Mouse (Mus musculus) layer of hippocampus, adult 9-11 months (tissue): ENCODE results near the gene Gm45711.
"Not testable (repeated sequence)": the region's sequence is repeated elsewhere in the genome, so short reads cannot be mapped to it uniquely, and the experiment has no call there.

Experiments used
- DNase-seq: peaks from one replicate; pipeline ENCODE4 v3.0.0; 2022

Gm45711 gene

DNA sequence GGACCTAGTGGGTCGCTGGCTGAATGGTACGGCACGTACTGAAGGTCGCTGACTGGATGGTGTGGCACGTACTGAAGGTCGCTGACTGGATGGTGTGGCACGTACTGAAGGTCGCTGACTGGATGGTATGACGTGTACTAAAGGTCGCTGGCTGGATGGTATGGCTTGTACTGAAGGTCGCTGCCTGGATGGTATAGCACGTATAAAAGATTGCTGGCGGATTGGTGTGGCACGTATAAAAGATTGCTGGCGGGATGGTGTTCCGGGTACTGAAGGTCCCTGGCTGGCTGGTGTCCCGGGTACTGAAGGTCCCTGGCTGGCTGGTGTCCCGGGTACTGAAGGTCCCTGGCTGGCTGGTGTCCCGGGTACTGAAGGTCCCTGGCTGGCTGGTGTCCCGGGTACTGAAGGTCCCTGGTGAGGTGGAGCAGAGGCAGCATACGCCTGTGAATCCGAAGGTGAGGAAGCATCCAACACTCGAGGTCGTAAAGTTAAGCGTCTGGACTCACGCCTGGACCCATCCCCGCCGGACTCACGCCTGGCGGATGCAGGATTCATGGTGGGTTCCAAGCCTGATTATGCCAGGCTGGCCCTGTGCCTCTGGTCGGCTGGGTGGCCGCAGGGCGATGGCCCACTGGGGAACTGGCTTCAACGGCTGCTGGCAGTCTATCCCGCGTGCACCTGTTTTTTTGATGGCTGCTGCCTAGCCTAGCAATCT, at the start of gene Gm45711, which contains the start of gene Cmtm1:
Gene Gm45711, minus strand, starts transcription at position 641 of the 715 bp plus-strand sequence.
Gene Cmtm1, minus strand, starts transcription at position 705 of the 715 bp plus-strand sequence.
- not testable (repeated sequence) for DNase-seq

DNA sequence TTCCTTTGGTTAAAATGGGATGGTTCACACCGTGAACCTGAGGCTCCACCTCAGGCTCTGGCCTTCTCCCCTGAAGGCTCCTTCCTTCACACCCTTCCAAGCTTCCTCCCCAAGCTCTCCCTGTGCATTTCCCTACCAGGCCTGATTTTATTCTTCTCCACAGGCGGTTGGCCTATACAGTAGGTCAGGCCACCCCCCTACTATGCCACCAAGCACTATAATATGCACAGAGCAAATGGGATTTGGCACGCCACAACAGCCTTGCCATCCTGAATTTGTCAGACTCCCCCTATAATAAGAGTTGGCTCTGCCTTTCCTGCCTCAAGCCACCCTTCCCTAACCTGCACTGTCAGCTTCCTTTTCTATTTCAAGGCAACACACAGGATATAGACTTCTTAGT, 48.8 kb upstream of the Gm45711 start:
- DNase-seq, result no peak

DNA sequence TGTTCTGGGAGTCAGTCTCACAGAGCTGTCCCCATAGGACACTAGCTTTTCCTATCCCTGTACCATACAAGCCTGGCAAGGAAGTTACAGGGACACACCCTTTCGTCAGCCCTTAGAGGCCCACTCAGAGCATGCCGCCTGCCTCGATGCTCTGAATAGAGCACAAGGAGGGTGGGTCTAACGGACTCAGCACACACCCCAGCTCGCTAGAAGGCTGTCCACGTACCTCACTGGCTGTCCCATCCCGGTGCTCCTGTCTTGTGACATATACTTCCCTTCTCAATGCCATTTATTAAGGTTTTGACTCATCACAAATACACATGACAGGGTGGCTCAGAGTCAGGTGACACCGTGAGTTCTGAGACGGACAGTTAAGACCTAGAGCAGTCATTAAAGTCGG, 44.6 kb upstream of the Gm45711 start:
- DNase-seq, result no peak

DNA sequence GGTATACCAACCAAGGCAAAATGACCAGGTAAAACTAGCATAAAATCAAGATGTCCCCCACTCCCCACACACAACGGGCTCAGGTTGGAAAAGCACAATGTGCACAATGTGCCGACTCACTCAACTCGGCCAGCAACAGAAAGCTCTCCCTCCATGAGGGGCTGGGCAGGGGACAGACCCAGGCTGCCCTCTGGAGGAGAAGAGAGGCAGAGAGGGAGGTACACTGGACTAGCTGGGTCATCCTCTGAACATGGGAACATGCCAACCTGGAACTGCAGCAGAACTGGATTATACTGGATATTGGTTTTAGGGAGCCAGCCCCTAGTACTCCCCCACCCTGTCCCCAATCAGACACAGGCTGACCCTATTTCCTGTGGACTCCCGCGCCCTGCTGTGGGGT, 43.3 kb upstream of the Gm45711 start:
- no peak for DNase-seq

DNA sequence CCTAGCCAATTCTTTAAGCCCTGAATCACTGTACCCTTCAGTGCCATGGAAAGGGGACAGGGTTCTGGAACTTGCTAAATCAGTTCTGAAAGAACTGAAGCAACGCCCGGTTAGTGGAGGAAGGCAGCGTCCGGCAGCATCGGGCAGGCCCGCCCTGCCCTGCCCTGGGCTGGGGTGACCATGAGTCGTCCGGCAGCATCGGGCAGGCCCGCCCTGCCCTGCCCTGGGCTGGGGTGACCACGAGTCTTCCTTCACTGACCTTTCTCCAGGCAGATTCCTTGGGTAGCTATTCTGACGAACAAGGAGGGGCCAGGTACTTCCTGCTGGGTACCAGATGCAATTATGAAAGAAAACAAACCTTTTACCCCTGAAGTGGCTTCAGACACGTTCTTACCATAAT, 40.2 kb upstream of the Gm45711 start:
- no peak for DNase-seq

DNA sequence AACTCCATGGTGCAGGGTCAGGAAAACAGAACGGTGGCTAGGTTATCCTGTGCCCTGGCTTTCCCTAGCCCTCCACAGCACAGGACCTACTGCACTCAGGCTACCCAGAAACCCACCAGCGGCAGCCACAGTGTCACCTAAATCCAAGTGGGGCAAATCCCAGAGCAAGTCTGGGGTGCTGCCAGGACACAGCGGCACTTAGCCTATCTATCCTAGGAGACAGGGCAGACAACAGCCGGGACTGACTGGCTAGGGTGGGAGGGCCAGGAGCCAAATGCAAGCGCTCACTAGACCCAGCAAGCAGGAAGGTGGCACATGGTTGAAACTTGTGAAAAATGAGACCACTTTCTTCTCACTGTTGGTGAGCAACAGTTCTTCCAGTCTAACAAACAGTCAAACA, 39.1 kb upstream of the Gm45711 start:
- no peak for DNase-seq

DNA sequence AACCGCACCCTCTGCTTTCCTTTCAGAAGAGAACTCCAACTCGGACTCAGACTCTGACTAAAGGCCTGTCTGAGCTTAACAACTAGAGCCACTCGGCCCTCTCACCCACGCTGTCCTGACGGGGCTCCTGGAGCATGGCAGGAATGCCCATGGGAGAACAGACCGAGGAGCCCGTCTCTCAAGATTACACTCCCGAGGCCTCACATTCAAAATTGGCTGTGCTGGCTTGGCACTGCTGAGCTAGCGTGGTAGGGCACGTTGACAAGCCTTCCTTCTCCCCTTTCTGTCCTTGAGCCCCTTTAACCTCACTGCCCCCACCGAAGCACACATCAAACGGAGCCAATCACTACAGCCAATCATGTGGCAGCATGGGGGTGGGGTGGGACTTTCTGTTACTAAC, 36.8 kb upstream of the Gm45711 start:
- DNase-seq, result no peak

DNA sequence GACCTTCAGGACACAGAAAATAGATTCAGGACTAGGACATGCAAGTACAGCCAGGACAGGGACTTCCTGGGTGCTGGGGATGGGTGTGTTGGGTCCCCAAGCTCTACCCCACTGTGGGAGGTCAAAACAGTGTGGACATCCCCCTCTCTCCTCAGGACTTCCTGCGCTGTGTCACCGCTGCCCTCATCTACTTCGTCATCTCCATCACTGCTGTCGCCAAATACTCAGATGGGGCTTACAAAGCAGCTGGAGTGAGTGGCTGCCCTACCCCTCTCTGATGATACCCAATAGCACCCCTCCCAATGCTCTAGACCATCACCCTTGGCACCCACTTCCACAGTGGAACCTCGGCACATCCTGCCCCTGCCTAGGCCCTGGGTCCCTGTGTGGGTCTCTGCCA, 34.7 kb upstream of the Gm45711 start:
- DNase-seq, result no peak

DNA sequence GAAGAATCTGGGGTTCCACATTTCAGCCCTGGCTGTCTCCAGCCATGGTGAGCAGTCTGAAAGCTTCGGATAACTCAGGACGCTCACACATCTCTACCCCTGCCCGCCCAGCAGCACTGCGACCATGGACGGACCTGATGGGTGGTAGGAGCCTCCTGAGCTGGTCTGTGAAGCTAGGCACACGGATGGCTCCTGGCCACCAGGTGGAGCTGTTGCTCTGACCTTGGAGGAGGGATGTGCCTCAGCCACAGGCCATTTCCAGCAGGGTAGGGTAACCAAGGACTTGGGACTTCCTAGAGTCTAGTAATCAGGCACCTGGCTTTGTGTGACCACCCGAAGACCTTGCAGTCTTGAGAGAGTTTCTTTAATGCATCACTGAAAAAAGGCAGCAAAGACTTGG, 34.1 kb upstream of the Gm45711 start:
- DNase-seq, result peak; percentile 71

DNA sequence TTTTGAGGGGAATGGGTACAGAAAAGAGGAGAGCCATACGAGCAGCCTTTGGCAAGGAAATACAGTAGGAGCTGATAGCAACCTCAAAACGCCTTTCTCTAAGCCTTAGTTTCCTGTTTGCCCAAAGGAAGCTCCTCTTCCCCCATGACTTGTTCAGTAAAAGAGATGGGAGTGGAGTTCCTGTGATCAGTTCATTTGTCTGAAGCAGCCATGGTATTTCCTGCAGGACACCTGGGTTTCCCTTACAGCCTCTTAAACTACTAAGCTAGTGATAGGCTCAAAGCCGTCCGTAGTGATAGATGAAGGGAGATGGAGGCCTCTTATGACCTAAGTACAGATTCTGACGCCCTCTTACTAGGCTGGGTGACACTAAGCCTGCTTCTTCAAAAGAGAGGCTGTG, 32.5 kb upstream of the Gm45711 start:
- DNase-seq, result no peak

DNA sequence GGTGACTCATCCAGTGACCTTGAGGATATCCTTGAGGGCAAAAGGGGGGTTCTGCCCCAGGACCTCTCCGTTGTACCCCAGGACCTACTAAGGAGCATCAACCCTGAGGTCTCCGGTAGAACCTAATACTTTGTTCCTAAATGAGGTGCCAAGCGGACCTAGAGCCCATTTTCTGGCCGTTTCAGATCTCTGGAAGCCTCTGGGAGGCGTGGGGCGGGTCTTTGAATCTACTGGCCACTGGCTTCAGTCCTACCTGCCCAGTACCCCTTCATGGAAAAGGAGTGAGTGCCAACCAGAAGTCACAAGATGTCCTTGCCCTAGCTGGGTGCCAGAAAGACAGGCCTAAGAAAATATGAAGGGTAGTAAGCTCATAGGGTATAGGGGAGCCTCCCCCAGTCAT, 31.8 kb upstream of the Gm45711 start:
- no peak for DNase-seq

DNA sequence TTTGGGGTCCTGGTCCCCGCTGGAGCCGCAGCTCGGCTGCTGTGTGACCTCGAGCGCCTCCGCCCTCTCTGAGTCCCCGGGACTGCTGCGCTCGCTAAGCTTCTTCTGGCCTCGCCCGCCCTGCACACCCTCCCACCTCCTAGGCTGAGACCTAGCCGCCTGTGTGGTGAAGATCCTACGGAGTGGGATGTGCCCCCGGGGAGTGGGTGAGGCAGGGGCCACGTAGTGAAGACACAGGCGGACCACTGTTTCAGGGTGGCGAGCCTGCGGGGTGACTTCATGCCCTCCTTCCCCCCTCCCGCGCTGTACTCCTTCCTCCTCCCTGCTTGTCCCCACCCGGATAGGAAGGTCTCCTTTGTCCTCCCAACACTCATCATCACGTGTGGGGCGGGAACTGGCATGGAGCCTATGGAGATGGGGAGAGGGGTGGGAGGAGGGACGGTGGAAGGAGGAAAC, 31.3 kb upstream of the Gm45711 start:
- peak; percentile 45 for DNase-seq

DNA sequence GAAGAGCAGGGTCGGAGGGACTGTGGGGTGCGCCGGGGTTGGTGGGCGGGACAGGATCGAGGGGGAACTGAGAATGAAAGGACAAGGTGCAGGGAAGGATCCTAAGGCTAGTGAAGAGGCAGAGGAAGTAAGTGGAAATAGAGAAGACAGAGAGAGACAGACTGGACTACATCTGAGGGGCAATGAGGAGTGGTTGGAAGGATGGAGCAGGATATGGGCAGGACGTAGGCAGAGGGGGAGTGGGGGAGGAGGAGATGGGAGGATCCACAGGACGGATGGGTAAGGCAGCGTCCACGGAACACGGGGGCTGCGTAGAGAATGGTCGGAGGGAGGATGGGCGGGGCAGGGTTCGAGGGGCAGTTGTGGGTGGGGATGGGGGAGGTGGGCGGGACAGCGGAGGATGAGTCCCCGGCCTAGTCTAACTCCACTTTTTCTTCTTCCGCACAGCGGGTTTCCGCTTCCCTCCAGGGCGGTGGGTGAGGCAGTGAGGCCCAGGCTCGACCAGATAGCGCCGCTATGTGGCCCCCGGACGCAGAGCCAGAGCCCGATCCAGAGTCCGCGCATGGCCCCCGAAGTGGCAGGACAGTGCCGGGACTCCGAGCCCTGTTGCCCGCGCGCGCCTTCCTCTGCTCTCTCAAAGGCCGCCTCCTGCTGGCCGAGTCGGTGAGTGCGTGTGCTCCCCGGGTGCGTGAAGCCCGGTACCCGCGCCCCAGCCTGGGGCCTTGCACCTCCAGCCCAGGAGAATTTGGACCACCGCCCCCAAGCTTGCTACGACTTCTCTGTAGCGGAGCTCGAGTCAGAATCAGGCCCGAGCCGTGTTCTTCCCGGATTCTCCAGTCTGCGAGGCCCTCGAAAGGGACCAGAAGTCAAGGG, 30.6 kb upstream of the Gm45711 start:
- peak; percentile 68 for DNase-seq

DNA sequence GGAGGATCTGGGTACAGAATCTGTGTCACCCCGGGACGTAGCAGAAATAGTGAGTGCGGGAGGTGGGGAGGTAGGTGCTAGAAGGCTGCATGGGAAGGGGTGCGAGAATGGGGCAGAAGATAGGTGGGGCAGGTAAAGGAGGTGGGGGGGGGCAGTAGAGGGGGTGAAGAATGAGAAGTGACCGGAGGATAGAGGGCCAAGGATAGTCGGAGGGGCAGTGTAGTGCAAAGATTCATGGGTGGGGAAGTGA, 30.0 kb upstream of the Gm45711 start:
- DNase-seq, result no peak

DNA sequence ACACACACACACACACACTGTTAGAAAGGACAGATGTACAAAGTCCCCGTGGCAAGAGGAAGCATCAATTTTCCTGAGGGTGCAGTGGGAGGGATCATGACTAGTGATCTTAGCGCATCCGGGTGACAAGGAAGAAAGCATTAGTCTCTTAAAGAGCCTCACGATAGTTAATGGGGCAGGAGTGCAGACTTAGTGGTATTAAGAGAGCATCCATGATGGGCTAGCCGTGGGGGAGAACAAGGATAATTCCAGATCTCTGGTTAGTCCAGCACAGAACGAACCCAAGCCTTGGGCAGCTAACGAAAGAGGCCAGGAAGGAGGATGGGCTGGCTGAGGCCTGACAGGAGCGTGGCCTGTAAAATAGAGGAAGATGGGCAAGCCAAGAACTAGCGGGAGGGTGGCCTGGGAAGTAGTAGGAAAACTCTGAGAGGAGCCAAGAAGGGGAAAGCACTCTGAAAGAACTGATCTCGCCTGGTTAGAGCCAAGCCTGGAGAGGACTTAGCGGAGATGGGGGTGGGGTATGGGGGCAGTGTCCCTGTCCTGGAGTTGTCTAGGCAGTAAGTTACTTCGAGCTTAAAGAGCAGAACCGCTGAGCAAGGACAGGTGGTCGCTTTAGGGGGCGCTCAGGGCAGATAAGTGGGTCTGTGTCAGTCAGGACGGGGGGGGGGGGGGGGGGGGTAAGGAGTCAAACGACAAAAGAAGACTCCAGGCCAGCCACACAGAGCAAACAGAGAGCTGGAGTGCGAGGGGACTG, 29.5 kb upstream of the Gm45711 start, which contains the start of gene Cmtm3:
Gene Cmtm3, plus strand, starts transcription at position 182 of the 754 bp plus-strand sequence.
- DNase-seq, result peak; percentile 52

DNA sequence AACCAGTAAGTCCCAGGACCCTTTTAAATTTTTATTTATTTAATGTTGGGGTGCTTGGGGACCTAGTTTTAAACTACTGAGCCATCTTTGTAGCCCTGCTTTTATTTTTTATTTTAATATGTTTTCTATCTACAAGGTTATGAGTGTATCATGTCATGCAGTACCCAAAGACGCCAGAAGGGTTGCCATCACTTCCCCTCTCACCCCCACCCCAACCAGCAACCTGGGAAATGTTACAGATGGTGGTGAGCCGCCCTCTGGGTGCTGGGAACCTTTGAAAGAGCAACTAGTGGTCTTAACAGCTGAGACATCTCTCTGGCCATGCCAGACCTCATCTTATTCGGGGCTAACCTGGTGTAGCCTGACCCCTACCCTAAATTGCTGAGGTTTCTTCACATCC, 28.0 kb upstream of the Gm45711 start:
- no peak for DNase-seq

DNA sequence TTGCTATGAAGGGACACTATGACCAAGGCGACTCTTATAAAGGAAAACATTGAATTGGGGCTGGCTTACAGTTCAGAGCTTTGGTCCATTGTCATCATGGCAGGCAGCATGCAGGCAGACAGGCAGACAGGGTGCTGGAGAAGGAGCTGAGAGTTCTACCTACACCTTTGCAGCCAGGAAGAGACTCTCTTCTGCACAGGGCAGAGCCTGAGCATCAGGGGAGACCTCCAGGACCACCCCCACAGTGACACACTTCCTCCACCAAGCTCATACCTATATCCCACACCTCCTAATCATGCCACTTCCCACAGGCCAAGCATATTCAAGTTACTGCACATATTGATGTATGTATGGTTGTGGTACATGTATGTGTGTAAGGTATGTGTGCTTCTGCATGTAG, 26.9 kb upstream of the Gm45711 start:
- DNase-seq, result no peak

DNA sequence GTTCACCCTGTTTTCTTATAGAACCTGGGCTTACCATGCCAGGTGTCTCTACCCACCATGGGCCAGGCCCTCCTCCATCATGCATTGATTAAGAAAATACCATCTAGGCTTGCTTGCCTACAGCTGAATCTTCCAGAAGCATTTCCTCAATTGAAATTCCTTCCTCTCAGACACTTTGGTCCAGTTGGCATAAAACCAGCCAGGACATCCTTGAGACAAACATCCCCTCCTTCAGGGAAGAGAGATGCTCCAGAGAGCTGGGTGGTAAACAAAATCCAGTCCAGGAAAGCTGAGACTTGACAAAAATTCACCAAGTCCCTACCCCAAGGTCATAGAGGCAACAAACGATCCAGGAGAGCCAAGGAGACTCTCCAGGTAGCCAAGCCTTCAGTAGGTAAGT, 24.3 kb upstream of the Gm45711 start:
- no peak for DNase-seq

DNA sequence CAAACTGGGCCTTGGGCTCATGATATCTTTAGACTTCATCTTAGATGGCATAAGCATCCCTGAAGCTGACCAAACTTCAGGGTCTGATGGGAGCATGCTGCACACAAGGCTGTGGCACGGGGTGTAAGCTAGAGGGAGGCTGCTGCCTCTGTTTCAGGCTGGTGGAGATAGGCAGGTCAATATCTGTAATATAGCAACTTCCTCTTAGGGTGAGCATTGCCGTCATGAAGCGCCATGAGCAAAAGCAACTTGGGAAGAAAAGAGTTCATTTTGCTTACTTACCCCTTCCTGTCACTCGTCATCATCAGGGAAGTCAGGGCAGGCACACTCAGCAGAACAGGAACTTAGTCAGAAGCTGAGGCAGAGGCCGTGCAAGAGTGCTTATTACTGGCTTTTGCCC, 23.9 kb upstream of the Gm45711 start:
- DNase-seq, result no peak

DNA sequence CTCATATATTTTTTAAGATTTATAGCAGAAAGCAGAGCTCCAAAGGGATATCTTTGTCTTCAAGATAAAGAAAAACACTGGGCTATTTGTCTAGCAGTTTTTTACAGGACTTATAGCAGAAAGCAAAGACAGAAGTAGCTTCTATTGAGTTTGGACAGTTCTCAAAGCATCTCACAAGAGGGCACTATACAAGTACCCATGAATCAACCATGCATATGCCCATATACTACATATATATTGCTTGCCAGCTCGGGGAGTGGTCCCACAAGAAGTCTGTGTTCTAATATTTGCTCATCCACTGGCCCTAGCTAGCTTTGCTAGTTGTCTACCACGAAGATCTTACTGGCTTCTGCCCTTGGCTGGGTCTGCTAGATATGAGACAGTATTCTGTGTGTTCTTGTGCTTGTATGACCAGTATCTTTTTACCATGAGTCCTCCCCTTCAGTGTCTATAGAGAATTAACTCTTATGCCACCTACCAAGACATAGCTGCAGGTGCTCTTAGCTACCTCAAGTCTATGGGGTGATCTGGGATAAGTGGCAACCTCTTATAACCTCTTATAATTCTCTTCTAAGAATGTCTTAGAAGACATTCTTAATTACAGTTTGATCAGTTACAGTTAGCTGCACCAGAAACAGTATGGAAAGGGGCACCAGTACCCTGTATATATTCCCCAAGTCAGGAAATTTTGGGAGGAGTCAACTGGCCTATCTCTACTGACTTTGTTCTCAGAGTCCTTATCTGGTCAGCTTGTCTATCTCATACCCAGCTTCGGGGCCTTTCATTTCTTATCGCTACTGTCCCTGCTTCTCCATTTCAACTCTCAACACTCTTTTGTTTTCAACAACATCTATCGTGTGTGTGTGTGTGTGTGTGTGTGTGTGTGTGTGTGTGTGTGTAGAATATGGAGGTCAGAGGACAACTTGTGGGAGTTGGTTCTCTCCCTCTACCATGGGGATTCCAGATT, 23.1 kb upstream of the Gm45711 start:
- no peak for DNase-seq

DNA sequence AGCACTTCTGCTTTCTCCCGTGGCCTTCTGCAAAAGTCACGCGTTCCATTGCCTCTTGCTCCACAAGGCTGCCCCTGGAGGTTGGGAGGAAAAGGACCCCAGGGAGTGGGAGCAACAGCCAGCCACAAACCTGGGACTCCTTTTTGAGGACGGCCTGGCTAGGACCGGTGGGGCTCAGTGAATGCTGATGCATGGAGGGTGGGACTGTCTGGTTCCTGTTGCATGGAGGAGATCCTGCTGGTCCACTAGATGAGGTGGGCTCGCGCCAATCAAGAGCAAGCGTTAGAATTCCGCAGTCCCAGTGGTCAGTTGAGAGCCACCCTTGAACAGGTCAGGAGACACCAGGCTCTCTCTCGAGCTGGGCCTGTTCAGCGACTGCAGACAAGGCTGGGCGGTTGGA, 12.0 kb upstream of the Gm45711 start, which contains the start of gene Cmtm2b:
Gene Cmtm2b, plus strand, starts transcription at position 301 of the 400 bp plus-strand sequence.
- not testable (repeated sequence) for DNase-seq

DNA sequence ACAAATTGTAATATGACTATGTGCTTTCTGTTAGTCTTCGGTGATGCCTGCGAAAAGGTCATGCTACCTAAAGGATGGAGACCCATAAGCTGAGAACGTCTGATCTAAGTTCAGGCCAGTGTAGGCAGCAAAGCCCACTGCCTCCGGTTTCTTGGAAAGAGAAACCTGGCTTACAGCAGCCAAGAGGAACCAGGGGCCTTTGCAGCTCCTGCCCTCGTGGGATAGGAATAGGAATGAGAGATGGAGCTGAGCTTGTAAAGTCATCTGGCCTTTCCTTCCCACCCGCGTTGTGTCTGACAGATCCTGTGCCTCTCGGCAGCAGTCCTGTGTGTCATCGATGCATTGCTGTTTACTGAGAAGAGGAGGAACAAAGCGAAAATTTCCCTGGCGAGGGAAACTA, 11.4 kb upstream of the Gm45711 start, which contains the start of gene Gm11020:
Gene Gm11020, plus strand, starts transcription at position 301 of the 400 bp plus-strand sequence.
- not testable (repeated sequence) for DNase-seq
